Mouse (Mus musculus) left cerebral cortex, adult 11 months (tissue): Measurements from ENCODE around the gene Mprip.
"Not testable (repeated sequence)": the region's sequence is repeated elsewhere in the genome, so short reads cannot be mapped to it uniquely, and the experiment has no call there.

Experiments used
- DNase-seq: peaks from one replicate; pipeline ENCODE4 v3.0.0; 2022; ENCODE audit warnings: low spot score

Mprip gene

DNA sequence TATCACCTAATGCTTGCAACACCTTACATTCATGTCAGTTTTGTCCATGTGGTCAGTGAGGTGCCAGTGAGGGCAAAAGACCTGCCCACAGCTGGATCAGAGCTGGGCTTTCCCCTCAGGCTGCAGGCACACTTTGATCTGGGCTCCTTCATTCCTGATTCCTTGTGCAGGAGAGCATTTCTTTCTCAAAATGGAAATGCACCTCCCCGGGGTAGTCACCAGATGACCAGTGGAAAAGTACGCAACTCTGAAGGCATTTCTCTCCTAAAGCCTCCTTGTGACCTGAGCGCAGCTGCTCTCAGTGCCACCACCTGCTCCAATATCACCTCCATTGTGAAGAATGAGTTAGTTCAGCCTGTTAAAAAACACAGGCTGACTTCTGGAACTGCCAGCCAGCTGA lies at the start of gene Mprip:
Mprip (plus strand) TSS at position 301 of the 400 bp plus-strand sequence.
- no peak for DNase-seq

DNA sequence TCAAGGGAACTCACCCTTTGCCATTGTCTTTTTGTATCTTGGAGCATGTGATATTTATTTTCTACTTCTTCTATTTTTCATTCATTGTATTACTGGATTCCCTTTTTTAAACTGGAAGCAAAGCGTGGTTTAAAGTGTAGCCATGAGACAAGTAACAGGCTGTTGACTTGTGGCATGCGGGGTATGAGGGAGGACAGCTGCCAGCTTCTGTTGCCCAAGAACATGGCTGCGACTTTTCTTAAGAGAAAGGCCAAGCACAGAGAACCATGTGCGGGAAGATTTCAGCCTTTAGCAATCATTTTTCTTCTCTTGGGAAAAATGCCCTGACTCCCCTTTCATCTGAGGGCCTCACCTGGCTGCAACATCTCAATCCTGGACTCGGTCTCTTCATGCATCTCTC lies 49.5 kb upstream of the Mprip start:
- DNase-seq, result no peak

DNA sequence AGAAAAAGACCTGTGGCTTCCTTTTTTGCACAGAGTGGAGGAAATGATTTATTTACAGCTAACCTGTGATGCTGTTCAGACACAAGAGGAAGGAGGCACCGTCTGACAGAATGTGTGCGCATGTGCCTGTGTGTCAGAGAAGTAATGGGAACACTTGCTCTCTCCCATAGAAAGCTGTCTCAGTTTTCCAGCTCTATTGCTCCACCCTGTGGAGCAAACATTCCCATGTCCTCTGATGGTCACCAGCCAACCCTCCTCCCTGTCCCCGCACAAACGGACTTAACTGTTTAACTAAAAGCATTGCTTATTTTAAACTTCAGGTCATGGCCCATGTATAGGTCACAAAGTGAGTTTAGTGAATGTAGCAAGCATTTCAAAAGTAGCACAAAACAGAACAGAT lies 47.0 kb upstream of the Mprip start:
- DNase-seq, result peak; percentile 29

DNA sequence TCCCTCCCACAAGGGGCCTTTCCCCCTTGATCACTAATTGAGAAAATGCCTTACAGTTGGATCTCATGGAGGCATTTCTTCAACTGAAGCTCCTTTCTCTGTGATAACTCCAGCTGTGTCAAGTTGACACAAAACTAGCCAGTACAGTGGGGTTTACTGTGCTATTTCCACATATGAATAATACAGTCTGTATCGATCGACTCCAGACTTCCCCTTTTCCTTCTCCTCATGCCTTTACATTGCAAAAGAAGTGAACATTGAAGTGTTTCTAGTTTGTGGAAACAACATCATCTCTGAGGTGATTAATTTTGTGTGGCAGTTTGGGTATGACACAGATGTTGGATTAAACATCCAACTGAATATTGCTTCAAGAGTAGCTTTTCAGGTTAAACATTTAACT lies 44.1 kb upstream of the Mprip start:
- not testable (repeated sequence) for DNase-seq

DNA sequence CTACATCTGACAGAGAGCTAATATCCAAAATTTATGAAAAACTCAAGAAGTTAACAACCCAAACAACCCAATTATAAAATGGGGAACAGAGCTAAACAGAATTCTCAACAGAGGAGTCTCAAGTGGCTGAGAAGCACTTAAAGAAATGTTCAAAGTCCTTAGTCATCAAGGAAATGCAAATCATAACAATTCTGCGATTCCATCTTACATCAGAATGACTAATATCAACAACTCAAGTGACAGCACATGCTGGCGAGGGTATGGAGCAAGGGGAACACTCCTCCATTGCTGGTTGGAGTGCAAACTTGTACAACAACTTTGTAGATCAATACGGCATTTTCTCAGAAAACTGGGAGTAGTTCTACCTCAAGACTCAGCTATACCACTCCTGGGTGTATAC lies 38.9 kb upstream of the Mprip start:
- DNase-seq, result no peak

DNA sequence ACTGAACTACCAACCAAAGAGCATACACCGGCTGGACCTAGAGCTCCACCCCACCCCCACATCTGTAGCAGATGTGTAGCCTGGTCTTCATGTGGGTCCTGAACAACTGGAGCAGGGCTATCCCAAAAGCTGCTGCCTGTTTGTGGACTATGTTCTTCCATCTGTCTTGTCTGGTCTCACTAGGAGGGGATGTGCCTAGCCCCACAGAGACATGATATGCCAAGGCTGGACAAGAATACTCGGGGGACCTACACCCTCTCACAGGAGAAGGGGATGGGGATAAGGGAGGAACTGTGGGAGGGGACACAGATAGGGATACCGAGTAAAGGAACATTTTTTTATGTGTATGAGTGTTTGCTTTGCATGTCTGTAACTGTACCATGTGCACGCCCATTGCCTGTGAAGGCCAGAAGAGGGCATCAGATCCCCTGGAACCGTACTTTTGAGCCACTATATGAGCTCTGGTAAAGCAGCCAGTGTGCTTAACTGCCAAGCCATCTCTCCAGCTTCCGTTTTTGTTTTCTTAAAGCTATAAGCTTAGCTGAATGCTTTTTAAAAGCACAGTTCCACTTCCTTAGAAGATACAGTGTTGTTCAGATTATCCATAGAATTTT lies 37.0 kb upstream of the Mprip start:
- peak; percentile 65 for DNase-seq

DNA sequence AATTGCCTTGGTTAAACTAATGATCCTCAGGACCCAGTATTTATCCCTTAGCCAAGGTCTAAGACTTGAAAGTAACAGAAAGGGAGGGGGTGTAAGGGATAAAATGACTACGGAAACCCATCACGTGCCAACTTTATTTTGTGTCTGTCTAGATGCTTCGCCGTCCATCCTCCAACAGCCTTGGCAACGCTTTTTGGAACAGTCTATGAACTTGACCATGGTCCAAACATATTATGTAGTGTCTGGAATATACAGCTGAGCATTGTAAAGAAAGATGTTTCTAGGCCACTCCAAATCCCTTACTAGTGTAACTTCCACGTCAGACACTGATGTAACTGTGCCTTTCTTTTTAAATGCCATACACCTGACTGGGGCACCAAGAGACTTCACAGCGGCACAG lies 34.9 kb upstream of the Mprip start:
- DNase-seq, result no peak

DNA sequence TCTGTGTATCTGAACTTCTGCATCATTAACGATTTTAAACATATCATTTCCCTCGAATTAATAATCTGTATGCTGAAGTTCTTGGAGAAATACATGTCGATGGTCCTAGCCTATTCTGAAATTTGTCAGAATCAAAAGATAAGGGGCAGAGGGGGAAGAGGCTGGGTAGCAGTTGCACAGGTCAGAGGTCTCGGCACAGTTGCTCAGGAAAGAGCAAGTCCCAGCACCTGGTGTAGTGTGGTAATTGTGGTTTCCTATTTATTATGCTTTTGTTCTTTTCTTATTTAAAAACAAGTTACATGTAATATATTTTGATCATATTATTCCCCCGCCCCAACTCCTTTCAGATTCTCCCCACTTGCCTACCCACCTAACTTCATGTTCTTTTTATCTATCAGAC lies 32.9 kb upstream of the Mprip start:
- no peak for DNase-seq

DNA sequence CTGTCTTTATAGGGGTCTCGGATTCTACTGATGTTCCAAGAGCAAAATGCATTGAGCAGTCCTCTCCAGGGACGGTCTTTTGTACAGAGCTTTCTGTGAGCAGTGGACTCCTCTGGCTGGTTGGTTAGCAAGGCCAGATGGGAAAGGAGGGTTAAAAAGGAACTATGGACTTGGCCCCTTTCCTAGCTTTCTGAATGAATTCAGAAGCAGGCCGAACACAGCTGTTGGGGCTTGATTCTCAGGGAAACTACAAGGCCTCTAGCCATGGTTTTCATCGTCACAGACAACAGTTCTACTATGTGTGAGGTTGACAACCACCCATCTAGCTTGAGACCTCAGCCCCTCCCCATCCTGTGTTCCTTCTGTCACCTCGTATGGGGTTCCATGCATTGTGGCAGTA lies 31.2 kb upstream of the Mprip start:
- no peak for DNase-seq

DNA sequence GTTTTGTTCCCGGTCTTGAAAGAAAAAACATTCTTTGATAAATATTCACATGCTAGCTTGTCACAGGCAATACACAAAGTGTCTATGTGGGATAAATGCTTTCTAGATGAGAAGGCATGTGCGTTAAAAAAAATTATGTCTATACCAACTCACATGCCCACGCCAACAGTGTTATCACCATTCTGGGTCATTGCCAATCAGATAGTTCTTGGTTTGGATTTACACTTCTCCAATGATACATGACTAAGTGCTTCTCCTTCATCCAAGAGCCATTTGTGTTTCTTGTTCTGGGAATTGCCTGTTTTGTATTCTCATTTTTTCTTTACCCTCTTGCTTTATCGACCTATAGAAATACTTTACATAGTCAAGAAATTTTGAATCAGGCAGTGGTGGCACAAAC lies 29.1 kb upstream of the Mprip start:
- DNase-seq, result no peak

DNA sequence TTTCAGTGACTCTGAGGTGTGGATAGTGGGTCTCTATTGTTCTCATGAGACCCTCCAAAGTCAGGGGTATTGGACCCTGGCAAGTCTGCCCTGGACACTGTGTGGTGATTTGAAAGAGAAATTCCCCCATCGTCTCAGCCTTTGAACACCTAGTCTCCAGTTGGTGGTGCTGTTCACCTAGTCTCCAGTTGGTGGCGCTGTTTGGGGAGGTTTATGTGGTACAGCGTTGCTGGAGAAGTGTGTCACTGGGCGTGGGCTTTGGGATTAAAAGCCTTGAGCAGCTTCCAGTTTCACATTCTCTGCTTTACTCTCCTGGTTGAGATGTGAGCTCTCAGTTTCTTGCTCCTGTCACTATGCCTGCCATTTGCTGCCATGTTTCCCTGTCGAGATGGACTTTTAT lies 28.1 kb upstream of the Mprip start:
- peak; percentile 28 for DNase-seq

DNA sequence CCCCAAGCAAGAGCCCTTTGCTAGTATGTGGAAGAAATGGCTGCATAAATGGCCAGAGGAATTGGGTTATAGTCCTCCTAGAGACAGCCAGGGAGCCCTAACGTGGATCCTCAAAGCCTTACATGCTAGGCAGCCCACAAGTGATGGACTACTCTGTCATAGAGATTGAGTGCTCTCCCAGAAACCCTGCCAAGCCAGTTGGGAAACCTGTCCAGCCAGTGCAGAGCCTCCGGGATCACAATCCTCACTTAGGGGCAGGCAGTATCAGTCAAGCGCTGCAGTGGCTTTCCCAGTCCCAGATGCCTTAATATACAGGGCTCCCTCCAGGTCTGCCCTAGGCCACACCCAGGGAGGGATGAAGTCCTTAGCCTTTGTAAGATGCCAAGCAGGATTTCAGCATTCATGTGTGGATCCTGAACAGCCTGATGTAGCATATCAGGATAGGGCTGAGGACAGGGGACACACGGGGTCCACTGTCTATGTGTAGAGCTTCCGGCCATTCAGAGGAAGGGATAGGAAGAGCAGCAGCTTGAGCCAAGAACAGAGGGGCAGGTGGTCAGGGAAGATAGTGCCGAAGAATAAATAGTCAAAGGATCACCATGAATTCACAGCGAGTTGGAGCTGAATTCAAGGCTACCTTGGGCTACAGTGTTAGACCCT lies 27.0 kb upstream of the Mprip start:
- DNase-seq, result no peak

DNA sequence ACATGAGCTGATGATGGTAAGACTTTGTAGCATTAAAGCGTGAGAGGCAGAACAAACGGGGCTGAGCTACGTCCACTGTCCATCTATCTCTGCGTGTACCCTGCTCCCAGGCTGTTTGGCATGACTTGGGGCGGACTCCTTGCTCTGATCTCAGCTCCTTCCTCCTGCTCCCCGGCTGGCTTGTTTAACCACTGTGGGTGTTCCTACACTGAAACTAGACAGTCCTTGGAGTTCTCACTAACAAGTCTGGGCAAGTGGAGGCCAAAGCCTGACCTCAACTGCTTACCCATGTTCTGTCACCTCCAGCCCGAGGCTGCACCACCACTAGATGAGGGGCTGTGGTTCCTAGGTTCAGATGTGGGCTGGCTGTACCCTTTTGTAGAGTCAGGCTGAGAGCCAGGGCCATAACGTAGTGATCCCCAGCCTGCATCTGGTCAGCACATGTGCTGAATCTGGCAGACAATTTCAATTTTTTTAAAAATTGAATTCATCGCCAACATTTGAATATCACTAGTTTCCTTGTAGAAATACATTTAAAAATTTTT lies 25.8 kb upstream of the Mprip start:
- DNase-seq, result no peak

DNA sequence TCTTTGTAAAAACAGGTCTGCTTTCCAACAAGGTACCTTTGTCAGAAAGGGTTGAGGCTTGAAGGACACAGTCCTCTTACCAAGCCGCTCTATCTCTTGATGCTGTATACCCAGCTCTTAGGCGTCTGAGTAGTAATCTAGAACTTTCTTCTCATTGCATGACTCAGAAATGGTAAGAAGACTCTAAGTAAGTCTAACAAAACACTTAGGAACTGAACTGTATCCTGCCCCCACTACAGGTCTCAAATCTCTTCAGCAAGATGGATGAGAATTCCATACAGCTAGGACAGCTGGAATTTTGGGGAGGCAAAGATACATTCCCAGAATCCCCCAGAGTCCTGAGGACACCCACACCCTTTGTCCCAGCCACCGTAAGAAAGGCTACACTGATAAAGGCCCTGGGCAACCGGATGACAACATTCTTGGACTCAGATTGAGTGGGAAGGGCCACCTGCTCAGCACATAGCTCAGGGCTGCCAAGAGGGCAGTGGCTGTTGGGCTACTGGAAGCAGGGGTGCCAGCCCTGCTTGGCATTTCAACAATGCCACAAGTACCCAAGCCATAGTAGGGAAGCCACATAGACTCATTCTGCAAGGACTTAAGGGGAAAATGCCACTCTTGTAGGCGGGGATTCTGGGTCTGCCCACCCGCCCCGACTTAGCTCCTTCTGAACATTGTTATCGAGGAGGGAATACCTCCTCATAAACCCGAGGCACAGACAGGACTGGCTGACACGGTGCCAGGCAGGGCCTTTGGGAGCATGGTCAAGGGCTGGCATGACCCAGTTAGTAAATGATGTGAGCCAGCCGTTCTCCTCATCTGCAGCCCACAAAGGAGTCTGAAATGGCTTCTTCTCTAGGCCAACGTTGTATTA lies 25.0 kb upstream of the Mprip start:
- no peak for DNase-seq

DNA sequence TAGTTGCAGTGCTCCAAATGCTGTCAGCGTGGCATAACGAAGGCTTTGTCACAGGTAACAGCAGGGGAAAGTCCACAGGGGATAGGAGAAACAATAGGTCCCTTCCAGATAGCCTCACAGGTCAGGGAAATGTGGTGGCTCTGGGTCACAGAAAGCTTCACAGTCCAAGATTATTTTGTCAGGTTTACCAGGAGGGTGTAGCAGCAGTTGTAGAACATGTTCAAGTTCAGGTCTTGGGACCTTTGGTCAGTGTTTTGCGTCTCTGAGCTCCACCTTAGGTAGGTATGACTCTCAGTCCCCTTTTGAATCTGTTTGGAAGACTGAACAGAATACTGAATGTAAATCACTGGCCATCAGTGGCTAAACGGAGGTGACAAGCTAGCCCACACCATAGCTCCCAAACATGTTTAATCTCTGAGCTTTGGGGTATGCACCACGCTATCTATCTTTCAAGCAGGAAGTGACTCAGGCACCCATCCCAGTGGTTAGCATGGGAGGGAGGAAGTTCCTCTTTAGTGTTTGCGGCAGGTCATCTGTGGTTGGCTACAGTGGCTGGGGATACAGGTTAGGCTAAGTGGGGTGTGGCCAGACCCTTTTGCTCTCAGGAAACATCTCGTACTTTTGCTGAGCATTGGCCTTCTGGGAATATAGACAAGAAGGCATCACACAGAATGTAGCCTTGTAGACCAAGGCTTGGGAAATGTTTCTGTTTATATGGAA lies 24.2 kb upstream of the Mprip start:
- no peak for DNase-seq

DNA sequence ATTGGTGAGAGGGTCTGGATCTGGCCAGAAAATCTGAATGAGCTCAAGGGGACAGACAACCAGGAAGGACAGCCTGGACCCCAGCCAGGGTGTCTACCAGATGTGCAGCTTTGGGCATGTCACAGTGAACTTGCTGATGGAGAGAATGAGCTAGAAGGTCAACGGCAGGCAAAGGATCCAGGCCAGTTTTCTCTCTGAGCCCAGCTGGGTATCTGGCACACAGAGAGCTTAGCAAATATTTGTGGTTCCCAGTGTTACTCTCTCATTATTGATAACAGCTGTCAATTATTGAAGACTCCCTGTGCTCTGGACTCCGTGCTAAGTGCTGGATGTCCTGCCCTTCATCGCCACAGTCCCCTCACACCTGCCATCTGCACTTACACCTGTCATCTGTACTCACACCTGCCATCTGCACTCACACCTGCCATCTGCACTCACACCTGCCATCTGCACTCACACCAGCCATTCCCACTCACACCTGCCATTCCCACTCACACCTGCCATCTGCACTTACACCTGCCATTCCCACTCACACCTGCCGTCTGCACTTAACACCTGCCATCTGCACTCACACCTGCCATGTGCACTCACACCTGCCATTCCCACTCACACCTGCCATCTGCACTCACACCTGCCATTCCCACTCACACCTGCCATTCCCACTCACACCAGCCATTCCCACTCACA lies 21.0 kb upstream of the Mprip start:
- no peak for DNase-seq

DNA sequence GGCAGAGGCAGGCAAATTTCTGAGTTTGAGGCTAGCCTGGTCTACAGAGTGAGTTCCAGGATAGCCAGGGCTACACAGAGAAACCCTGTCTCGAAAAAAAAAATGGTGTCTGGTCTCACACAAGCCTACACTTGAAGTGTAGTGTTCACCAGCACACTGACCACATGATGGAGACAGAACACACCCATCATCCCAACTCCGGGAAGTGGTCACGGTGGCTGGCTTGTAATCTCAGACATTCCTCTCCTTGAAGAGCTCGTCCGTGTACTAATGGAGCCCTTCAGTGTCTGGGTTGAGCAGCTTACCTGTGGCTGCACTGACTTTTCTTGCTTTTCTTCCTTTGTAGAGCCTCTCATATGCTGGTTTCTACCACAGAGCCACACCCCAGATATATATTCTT lies 19.9 kb upstream of the Mprip start:
- no peak for DNase-seq

DNA sequence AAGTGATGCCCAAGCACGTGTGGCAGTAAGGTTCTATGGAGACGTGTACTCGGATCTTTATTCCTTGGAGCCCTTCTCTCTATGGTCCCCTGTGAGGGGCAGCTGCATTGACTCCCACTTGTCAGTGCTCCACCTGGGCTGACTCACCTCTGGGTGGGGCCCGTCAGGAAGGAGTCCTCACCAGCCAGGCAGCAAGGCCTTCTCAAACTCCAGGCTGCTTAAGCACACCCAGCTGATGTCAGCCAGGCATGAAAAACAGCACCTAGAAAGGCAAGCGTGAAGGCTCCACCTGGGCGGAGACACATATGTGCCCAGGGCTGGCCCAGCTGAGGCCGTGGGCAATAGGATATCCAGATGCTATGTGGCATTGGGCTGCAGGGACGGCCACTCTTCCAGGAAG lies 18.7 kb upstream of the Mprip start:
- no peak for DNase-seq

DNA sequence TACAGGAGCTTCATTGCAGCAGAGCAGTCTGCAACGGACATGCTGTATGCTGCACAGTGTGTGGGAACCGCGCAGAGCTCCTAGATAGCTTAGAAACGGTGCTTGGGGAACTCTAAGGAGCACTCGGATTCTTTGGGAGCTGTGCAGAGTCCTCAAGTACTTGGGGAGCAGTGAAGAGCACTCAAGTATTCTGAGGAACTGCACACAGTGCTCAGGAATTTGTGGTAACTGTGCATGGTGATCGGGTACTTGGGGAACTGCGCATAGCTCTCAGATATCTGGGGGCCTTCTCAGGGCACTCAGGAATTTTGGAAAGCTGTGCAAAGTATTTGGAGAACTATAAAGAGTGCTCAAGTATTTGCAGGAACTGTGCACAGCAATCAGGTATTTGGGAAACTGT lies 16.1 kb upstream of the Mprip start:
- DNase-seq, result no peak

DNA sequence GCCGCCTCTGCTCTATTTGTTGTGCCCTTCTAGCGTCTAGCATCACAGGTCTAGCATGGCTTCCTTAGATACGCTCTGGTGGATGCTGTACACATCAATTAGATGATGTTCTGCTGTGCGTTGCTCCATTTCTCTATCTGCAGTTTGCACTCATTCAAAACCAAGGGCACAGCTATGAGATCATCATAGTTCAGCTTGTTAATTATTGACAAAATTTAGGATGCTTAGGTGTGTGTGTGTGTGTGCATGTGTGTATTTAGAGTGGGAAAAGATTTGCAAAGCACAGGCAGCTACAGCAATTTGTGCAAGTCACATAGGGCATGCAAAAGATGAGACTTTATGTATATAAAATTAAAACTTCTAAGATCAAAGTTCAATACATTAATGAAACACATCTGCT lies 12.0 kb upstream of the Mprip start:
- no peak for DNase-seq

DNA sequence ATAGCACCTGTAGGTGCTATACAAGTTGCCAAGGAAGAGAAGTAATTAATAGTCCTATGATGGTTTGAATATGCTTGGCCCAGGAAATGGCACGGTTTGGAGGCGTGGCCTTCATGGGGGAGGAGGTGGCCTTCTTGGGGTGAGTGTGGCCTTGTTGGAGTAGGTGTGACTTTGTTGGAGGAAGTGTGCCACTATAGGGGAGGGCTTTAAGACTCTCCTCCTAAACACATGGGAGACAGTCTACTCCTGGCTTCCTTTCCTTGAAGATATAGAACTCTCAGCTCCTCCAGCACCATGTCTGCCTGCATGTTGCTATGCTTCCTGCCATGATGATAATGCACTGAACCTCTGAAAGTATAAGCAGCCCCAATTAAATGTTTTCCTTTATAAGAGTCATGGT lies 8.1 kb upstream of the Mprip start:
- no peak for DNase-seq

DNA sequence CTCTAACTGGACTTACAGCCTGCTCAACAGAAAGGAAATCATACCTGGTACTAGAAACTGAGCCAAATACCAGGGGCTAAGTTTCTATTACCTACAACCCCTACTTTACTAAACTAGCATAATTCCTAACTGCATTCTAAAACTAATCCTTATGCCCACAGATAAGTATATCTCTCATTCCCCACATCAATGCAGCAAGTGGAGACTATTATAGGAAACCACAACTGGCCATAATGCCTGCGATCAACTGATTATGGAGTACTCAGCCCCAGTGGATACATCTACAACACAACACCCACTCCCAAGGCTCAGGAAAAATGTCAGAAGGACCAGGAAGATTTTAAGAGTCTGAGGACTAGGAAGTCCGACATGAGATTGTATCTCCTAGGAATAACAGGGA lies 7.6 kb upstream of the Mprip start:
- no peak for DNase-seq
